In genomic region chr9:21185436-21185835, GRCm38 (mm10) we compare ENCODE assay signal across 16 mouse cellular contexts. TPM values are rescaled to one million over a fixed set of nuclear protein-coding genes. Genes with fewer than 3 reads are reported as not detected.
A peak's percentile ranks its signal among the peaks of the same experiment; 100 is the strongest.
DNase-seq lines count a peak whose midpoint lies in the region; ATAC-seq and TF ChIP-seq lines count a peak whose summit lies in the region.
"Had no signal": no experiment of that assay in that cellular context is flagged by ENCODE, and none has a peak within 500 bp of the region (broad histone marks: within the 10 kb centered on the region; RNA-seq: fewer than 3 reads in every experiment).

No protein-coding gene starts in this region.

- H3K9me3 ChIP-seq in heart, postnatal 0 days (replicated peaks; ENCODE audit: control insufficient read depth, low read length), result no peaks in the 10 kb centered on the region
- H3K9me3 ChIP-seq: embryonic facial prominence, embryonic 12.5 days; limb, embryonic 12.5 days had no signal

- H3K27ac ChIP-seq in kidney, adult 2 months (ENCODE audit: insufficient read depth, low read depth, low read length), result peak overlapping the region; percentile 3; the same call in 1 of the 2 replicates
- H3K27ac ChIP-seq in brown adipose tissue, adult 24 weeks (replicated peaks; ENCODE audit: low read depth, low read length), result peak overlapping the region; percentile 92
- peak overlapping the region; percentile 80 for H3K27ac ChIP-seq in heart, postnatal 0 days (ENCODE audit: low read depth)
- H3K27ac ChIP-seq: embryonic facial prominence, embryonic 12.5 days; layer of hippocampus, adult 2 months; left cerebral cortex, adult 2 months; limb, embryonic 12.5 days had no signal

- 71% methylated on average over 5 of the region's 5 CpGs for WGBS in kidney, adult 2 months
- WGBS in heart, postnatal 0 days, result 47% methylated on average over 5 of the region's 5 CpGs

- ATAC-seq in heart, postnatal 0 days (ENCODE audit: insufficient read depth, low read depth), result peak; percentile 37; the same call in 1 of the 2 replicates
- ATAC-seq: hindbrain, embryonic 16.5 days; midbrain, embryonic 16.5 days had no signal

- no peak overlapping the region for H3K4me2 ChIP-seq in heart, postnatal 0 days (ENCODE audit: low read depth, low read length)
- H3K4me2 ChIP-seq: embryonic facial prominence, embryonic 12.5 days; limb, embryonic 12.5 days had no signal

- no peak overlapping the region for H3K9ac ChIP-seq in heart, postnatal 0 days (replicated peaks; ENCODE audit: low read depth, low read length)
- H3K9ac ChIP-seq: embryonic facial prominence, embryonic 12.5 days; limb, embryonic 12.5 days had no signal

- no peaks in the 10 kb centered on the region for H3K36me3 ChIP-seq in kidney, adult 2 months (ENCODE audit: control insufficient read depth, insufficient read depth, low read length)
- no peaks in the 10 kb centered on the region for H3K36me3 ChIP-seq in heart, postnatal 0 days (replicated peaks; ENCODE audit: control insufficient read depth, insufficient read depth, low read length)
- H3K36me3 ChIP-seq: embryonic facial prominence, embryonic 12.5 days; limb, embryonic 12.5 days had no signal

- no peaks in the 10 kb centered on the region for H3K27me3 ChIP-seq in kidney, adult 2 months (replicated peaks; ENCODE audit: control insufficient read depth, insufficient read depth, low read length)
- H3K27me3 ChIP-seq in heart, postnatal 0 days (ENCODE audit: control insufficient read depth, insufficient read depth, low read length), result no peaks in the 10 kb centered on the region

- no peak for TF ChIP-seq CTCF in kidney, adult 2 months (conservative IDR thresholded peaks at IDR 0.05; ENCODE audit: insufficient read depth, insufficient read length, low read depth, low read length)
- TF ChIP-seq CTCF in heart, postnatal 0 days (IDR thresholded peaks at IDR 0.05; ENCODE audit: low read depth), result no peak

- no peak for TF ChIP-seq POLR2A in kidney, adult 2 months (IDR thresholded peaks at IDR 0.05; ENCODE audit: low read depth, low read length)

- no peak for TF ChIP-seq EP300 in heart, postnatal 0 days (IDR thresholded peaks at IDR 0.05; ENCODE audit: low read depth)

- DNase-seq in cerebellum, postnatal 14 days, result peak; percentile 50 to 64
- DNase-seq in cerebellum, adult 11-12 months, result no peak
- DNase-seq in kidney, adult 2 months, result peak; percentile 49
- no peak for DNase-seq in kidney, postnatal 14 days
- peak; percentile 27 for DNase-seq in heart, postnatal 0 days (ENCODE audit: low spot score)
- no peak for DNase-seq in MN1 (ENCODE audit: low spot score)
- no peak for DNase-seq in ovary, postnatal 36 days (ENCODE audit: low spot score)
- DNase-seq: B cell, adult 2 months; lung, adult 2 months had no signal

- H3K4me3 ChIP-seq in kidney, adult 2 months (ENCODE audit: insufficient read depth, low read depth, low read length), result no peak overlapping the region
- H3K4me3 ChIP-seq in brown adipose tissue, adult 24 weeks (ENCODE audit: insufficient read depth, low read depth, low read length), result peak overlapping the region; percentile 21; the same call in 1 of the 2 replicates
- no peak overlapping the region for H3K4me3 ChIP-seq in heart, postnatal 0 days (ENCODE audit: low read depth, low read length)
- H3K4me3 ChIP-seq: embryonic facial prominence, embryonic 12.5 days; layer of hippocampus, adult 2 months; left cerebral cortex, adult 2 months; limb, embryonic 12.5 days had no signal

- no peaks in the 10 kb centered on the region; the same call in 1 of the 2 replicates for H3K4me1 ChIP-seq in kidney, adult 2 months (ENCODE audit: control insufficient read depth, insufficient read depth, low read length)
- H3K4me1 ChIP-seq in brown adipose tissue, adult 24 weeks (ENCODE audit: control insufficient read depth, insufficient read depth, insufficient read length, low read length), result peaks cover 5% of the 10 kb centered on the region; the same call in 1 of the 2 replicates
- H3K4me1 ChIP-seq in heart, postnatal 0 days (ENCODE audit: control insufficient read depth, insufficient read depth), result peaks cover 23% of the 10 kb centered on the region; the same call in 1 of the 2 replicates

RNA-seq across cellular contexts. Expression of gene Pde4a, which starts 19.9 kb away (rescaled TPM):
- 7.8 and 9.0 TPM in 2 replicates for polyA plus RNA-seq in kidney, adult 2 months (2012; rRNA removed)
- 16.2 and 29.4 TPM in 2 replicates for polyA plus RNA-seq in brown adipose tissue, adult 24 weeks (2012; ENCODE audit: insufficient read depth, insufficient read length, missing spikeins)
- 10.2 and 14.6 TPM in 2 replicates for total RNA-seq in heart, postnatal 0 days (2014; rRNA removed; ENCODE audit: low replicate concordance)
- polyA plus RNA-seq in heart, postnatal 0 days (2015; fragmentation: Nextera tagmentation; extraction: Ambion mirVana), result 16.6 and 17.5 TPM in 2 replicates

RNA-seq across cellular contexts. Expression of gene Cdc37, which starts 35.7 kb away (rescaled TPM):
- 53.1 and 72.6 TPM in 2 replicates for polyA plus RNA-seq in kidney, adult 2 months (2012; rRNA removed)
- 70.4 and 78.0 TPM in 2 replicates for polyA plus RNA-seq in brown adipose tissue, adult 24 weeks (2012; ENCODE audit: insufficient read depth, insufficient read length, missing spikeins)
- 32.9 and 50.1 TPM in 2 replicates for total RNA-seq in heart, postnatal 0 days (2014; rRNA removed; ENCODE audit: low replicate concordance)
- polyA plus RNA-seq in heart, postnatal 0 days (2015; fragmentation: Nextera tagmentation; extraction: Ambion mirVana), result 176 and 183 TPM in 2 replicates

RNA-seq across cellular contexts. Expression of gene Keap1, which starts 53.7 kb away (rescaled TPM):
- polyA plus RNA-seq in kidney, adult 2 months (2012; rRNA removed), result 42.8 and 52.4 TPM in 2 replicates
- 24.6 and 25.5 TPM in 2 replicates for polyA plus RNA-seq in brown adipose tissue, adult 24 weeks (2012; ENCODE audit: insufficient read depth, insufficient read length, missing spikeins)
- total RNA-seq in heart, postnatal 0 days (2014; rRNA removed; ENCODE audit: low replicate concordance), result 67.9 and 79.0 TPM in 2 replicates
- 42.7 and 45.7 TPM in 2 replicates for polyA plus RNA-seq in heart, postnatal 0 days (2015; fragmentation: Nextera tagmentation; extraction: Ambion mirVana)

RNA-seq across cellular contexts. Expression of gene Tyk2, which starts 54.4 kb away (rescaled TPM):
- polyA plus RNA-seq in kidney, adult 2 months (2012; rRNA removed), result 17.0 and 19.0 TPM in 2 replicates
- polyA plus RNA-seq in brown adipose tissue, adult 24 weeks (2012; ENCODE audit: insufficient read depth, insufficient read length, missing spikeins), result 3.8 and 4.1 TPM in 2 replicates
- 16.7 and 17.9 TPM in 2 replicates for total RNA-seq in heart, postnatal 0 days (2014; rRNA removed; ENCODE audit: low replicate concordance)
- 7.7 and 8.3 TPM in 2 replicates for polyA plus RNA-seq in heart, postnatal 0 days (2015; fragmentation: Nextera tagmentation; extraction: Ambion mirVana)

Comparison
In these comparisons a context has a peak if more than half of its experiments do, and no peak if none do; other contexts are left out.
1. DNase-seq: peak in cerebellum, postnatal 14 days (2 of 2), kidney, adult 2 months (single experiment) and heart, postnatal 0 days (single experiment); none in cerebellum, adult 11-12 months (single experiment), kidney, postnatal 14 days (single experiment), MN1 (single experiment) and ovary, postnatal 36 days (single experiment).
2. H3K27ac ChIP-seq: peak in every context shown above with its lines; median percentile 92 in brown adipose tissue, adult 24 weeks; 80 in heart, postnatal 0 days; 3 in kidney, adult 2 months.